Mouse (Mus musculus) urinary bladder, postnatal 10 days (tissue): ENCODE results near the gene Dcbld1.
"Not testable (repeated sequence)": the region's sequence is repeated elsewhere in the genome, so short reads cannot be mapped to it uniquely, and the experiment has no call there.

Source experiments
- DNase-seq: peaks from one replicate; pipeline ENCODE4 v3.0.0; 2022; ENCODE audit warnings: low spot score

Dcbld1 gene

DNA sequence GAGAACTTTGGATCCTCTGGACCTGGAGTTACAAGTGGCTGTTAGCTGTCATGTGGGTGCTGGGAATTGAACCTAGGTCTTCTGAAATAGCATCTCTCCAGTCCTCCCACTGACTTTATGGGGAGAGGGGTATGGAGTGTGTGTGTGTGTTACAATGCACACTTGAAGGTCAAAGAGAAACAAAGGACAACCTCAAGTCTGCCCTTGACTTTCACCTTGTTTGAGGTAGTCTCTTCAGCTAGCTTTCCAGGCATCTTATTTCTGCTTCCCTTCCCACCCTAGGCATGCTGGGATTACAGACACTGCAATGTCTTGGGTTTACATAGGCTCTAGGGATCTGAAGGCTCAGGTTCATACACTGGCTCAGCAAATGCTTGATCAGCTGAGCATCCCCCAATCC is 68.9 kb downstream of the Dcbld1 start:
- no peak for DNase-seq

DNA sequence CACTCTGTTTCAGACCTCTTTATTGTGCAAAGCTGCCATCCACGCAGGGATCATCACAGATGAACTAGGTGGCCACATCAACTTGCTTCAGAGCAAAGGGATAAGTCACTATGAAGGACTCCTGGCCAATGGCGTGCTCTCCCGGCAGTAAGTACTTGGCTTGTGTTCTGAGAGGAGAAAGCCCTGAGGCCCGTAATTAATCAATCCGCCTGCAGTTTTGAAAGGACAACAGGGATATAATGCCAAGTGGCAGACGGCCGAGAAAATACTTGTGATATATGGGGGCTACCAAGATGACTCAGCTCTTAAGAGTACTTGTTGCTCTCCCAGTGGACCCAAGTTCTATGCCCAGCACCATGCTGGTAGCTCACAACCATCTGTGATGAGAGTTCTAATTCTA is 71.2 kb downstream of the Dcbld1 start:
- no peak for DNase-seq

DNA sequence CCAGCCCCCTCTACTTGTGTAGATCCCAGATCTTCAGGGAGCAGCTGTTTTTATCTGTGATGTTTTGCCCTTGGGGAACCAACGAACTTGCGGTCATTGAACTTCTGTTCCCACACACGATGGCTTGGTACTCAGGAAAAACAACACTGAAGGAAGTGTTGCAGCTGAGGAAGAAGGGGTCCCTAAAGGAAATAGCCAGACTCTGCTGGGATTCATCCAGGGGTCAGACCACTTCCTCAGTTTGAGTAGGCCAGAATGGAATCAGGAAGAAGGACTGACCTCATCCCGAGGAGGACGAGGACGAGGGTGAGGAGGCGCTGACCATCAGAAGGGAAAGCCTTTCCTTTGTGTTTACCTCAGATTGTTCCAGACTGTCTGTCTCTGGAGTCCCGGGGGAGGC is 75.8 kb downstream of the Dcbld1 start:
- no peak for DNase-seq

DNA sequence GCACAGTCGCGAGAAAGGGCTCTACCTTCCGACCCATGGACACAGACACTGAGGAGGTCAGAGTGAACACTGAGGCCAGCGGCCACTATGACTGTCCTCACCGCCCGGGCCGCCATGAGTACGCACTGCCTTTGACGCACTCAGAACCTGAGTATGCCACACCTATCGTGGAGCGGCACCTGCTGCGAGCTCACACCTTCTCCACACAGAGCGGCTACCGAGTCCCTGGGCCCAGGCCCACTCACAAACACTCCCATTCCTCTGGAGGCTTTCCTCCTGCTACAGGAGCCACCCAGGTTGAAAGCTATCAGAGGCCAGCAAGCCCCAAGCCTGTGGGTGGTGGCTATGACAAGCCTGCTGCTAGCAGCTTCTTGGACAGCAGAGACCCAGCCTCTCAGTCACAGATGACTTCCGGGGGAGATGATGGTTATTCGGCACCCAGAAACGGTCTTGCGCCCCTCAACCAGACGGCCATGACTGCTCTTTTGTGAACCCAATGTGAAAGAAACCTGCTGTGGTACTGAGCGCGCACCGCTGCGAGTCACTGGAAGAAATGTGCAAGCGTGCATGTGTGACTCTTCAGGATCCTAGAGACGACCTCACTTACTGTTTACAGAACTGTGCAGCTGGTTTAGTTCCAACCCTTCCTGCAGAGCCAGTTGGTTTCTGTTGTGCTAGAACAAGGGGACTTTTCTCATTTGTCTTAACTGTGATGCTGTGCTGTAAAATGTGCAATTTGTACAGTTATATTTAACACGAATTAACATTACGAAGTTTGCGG is 86.3 kb downstream of the Dcbld1 start:
- no peak for DNase-seq

DNA sequence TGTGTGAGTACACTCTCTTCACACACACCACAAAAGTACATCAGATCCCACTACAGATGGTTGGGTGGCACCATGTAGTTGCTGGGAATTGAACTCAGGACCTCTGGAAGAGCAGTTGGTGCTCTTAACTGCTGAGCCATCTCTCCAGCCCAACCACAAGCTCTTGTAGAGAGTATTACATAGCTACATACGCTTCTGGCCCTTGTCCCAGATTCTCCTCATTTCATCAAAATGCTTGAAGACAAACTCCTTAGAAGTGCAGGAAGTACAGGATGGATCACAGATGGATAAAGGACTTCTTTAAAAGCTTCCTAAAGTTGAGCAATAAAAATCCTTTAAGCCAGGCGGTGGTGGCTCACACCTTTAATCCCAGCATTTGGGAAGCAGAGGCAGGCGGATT is 88.5 kb downstream of the Dcbld1 start:
- DNase-seq, result no peak

DNA sequence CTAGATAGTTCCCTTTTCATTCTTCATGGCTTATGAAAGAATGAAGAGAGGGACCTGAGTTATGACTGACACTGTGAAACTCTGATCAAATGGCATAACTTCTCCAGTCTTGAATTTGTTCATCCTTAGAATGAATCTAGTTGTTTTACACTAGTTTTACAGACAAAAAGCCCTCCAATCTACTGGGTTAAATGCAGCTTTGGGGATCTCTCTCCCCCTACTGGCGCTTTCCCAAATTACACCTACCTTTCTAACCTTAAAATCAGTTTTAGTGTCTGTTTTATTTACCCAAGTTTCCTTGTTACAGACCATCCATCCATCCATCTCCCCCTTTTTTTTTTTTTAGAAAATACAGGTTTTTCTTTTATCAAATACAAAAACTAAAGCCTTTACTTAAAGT is 97.6 kb downstream of the Dcbld1 start:
- no peak for DNase-seq

DNA sequence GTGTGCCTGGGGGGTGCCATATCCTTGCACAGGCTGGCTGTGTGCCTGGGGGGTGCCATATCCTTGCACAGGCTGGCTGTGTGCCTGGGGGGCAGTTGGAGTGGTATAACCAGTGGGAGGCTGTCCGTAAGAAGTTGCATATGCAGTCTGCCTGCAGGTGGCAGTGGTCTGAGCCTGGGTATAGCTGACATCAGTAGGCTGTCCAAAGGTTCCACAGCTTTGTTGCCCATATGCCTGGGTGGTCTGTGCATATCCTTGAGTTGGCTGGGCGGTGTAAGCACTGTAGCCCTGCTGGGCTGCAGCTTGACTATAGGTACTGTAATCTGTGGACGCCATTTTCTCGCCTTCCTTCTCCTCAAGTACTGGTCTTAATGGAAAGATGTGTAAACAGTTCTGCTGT is 109.9 kb downstream of the Dcbld1 start:
- not testable (repeated sequence) for DNase-seq

DNA sequence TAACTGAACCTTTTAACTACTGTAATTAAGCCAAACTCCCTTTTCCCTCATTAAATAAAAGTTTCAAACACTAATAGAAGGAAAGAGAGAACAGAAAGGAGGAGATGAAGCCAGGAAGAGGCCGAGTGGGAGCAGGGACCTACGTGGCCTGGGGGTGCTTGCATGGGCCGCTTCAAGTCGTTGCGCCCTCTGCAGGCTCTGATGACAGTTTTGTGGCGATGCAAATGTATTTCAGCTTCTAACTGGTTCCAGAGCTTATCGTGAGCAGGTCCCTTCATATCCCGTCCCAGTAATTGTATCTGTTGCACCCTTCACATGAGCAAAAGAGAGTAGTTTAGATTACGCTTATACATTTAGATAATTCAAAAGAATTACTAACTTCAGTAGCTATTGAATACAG is 119.8 kb downstream of the Dcbld1 start:
- no peak for DNase-seq

DNA sequence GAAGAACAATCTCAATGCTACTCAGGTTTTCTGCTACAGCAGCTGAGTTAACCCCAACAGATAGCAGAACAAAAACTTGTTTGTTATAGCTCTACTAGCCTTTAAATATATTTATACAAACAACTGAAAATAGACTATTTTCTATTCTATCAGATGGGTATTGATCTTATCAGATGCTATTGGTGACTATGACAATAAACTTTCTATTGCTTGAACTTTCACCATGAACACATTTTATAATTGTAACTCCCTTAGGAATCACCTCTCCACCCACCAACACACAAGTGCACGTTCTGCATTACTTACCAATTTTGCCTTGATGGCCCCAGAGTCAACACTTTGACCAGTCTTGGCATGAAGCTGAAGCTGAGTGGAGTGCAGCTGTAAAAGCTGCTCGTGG is 125.0 kb downstream of the Dcbld1 start, which contains the start of gene Gm26741:
Gene Gm26741, plus strand, starts transcription at position 301 of the 400 bp plus-strand sequence.
- no peak for DNase-seq

DNA sequence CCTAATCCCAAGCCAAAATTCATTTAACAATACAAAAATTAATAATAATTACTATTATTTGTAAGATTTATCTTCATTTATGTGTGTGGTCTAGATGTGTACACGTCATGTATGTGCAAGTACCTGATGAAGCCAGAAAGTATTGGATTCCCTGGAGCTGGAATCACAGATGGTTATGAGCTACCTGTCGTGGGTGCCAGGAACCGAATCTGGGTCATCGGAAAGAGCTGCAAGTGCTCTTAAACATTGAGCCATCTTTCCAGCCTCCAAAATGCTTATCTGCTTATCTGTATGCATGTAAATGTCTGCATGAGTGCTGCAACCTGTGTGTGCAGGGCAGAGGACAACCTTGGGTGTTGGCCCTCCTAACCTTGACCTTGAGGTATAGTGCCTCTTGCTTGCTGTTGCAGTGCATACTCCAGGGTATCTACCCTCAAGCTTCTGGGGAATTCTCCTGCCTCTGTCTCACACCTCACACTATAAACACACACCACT is 126.9 kb downstream of the Dcbld1 start:
- DNase-seq, result no peak

DNA sequence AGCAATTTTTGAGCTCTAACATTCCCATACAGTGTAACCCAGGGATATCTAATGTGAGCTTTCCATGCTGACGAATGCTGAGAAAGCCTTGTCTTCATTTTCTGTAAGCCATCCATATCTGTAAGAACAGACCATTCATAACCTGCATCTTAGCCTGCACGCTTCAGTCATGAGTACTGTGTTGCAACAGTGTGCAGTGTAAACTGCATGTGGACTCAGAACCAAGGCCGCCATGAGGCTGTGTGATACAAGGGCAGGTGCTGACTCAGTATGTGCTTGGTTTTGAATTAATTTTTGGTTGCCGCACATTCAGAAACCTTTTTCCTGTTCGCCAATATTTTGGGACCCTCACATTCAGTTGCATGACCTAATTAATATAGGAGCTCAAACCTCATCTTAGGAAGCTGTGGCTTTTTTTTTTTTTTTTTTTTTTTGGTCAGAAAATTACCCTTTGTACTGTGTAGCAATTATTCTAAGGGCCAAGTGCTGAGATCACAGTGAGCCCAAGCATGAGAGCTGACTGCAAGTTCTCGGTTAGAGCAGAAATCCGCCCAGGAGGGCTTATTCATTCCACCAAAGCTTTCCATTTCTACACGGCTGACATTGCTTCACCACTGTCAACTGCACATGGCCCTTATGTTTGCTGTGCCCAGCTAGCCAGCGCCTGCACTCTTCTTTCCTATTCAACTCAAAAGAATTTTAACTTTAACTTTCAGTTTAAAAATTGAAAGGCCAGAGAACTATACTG is 127.6 kb downstream of the Dcbld1 start:
- DNase-seq, result no peak

DNA sequence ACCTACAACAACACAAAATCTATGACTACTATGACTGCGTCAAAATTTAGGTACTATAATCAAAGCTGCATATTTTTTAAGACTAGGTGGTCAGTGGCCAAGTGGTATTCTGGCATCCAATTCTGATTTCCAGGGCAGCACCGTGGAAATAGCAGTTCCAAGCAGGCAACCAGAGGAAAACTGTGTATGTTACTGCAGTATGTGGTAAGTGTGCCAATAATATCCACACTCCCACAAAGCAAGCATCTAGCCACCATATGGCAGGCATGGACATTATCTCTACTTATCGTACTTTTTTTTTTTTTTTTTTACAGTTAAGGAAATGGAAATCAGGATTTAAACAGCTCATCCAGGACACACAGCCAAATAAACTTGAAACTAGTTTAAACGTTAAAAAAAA is 135.0 kb downstream of the Dcbld1 start:
- no peak for DNase-seq
